Mouse (Mus musculus) erythroblast, embryonic 14.5 days (primary cell): ENCODE measurements around the gene Dnajb12.

ENCODE experiments used
- GATA1 ChIP-seq: IDR thresholded peaks from 2 replicates; pipeline ENCODE4 v1.6.1; 2012; ENCODE audit warnings: low read length, inconsistent platforms, mixed read lengths
- TAL1 ChIP-seq: IDR thresholded peaks from 3 replicates; pipeline ENCODE4 v1.6.1; 2012; ENCODE audit warnings: low read length, inconsistent platforms, mixed read lengths

- TF ChIP-seq GATA1 (no peak), TAL1 (no peak)
Observed at GRCm38 (mm10) chr10:59907695-59908299, 28.4 kb downstream of the Dnajb12 start.
